Mouse (Mus musculus) small intestine, adult 2 months (tissue): ENCODE results near the gene Txn1. TPM values are rescaled to one million over a fixed set of nuclear protein-coding genes. Genes with fewer than 3 reads are reported as not detected.

Experiments used
- H3K27ac ChIP-seq: fragments of 200-500 bp; 2 replicates; pipeline ENCODE4 v1.5.1; 2012; ENCODE audit warnings: low read depth, low read length, control low read depth, inconsistent platforms; ENCODE audit not compliant: insufficient read depth
- H3K27me3 ChIP-seq: fragments of 200-500 bp; 2 replicates; pipeline ENCODE4 v1.6.1; 2012; ENCODE audit warnings: mild to moderate bottlenecking, moderate library complexity, low read length, inconsistent platforms; ENCODE audit not compliant: control insufficient read depth, insufficient read depth
- H3K36me3 ChIP-seq: fragments of 200-500 bp; 2 replicates; pipeline ENCODE4 v1.6.1; 2012; ENCODE audit warnings: mild to moderate bottlenecking, low read length, control low read depth, inconsistent platforms; ENCODE audit not compliant: control insufficient read depth, insufficient read depth
- H3K4me1 ChIP-seq: fragments of 200-500 bp; 2 replicates; pipeline ENCODE4 v1.6.1; 2012; ENCODE audit warnings: low read length, inconsistent platforms, mixed read lengths; ENCODE audit not compliant: control insufficient read depth, insufficient read depth, insufficient read length
- H3K4me3 ChIP-seq: fragments of 200-500 bp; 2 replicates; pipeline ENCODE4 v1.5.1; 2012; ENCODE audit warnings: low read depth, mild to moderate bottlenecking, control low read depth, inconsistent platforms, low read length, moderate library complexity
- CTCF ChIP-seq: fragments of 200-500 bp; IDR thresholded peaks from 2 replicates; pipeline ENCODE4 v1.5.1; 2012; ENCODE audit warnings: low read depth, mild to moderate bottlenecking, control low read depth, inconsistent platforms, low read length, moderate library complexity, mixed read lengths; ENCODE audit not compliant: insufficient replicate concordance, insufficient read length; ENCODE audit errors: extremely low read depth
- POLR2A ChIP-seq: fragments of 200-500 bp; IDR thresholded peaks from 2 replicates; pipeline ENCODE4 v1.6.1; 2012; ENCODE audit warnings: low read depth, mild to moderate bottlenecking, control low read depth, inconsistent platforms, low read length, moderate library complexity
- WGBS: fragments of 180-500 bp; shearing (Covaris S2); methylation state at CpG from one replicate; pipeline ENCODE4 v1.1.7; 2018; 5-methylcytosine and 5-hydroxymethylcytosine counted together
- polyA plus RNA-seq: library from polyadenylated mRNA; depleted of rRNA; stranded (reverse); fragments of >200 nt; gene quantifications from 2 replicates; pipeline ENCODE4 v1.2.3, GENCODE M21; 2012

The Txn1 gene
- polyA plus RNA-seq, 1 experiment: 181 TPM

DNA sequence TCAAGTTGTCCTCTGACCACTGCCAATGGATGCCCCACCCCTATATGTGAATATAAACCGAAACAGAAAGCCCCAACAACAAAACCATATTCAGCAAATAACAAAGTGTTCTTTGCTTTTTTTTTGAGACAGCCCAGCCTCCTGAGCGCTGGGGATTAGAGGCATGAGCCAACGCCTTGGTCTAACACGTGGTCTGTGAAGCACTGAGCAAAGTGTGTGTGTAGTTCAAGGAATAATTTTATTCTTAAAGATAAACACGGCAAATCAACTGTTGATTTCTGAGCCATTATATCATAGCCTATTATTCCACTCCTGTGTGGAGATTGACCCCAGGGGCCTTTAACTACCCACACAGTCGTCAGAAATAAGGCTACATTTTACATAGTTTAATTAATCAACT, 1.6 kb downstream of the Txn1 start:
- Histone ChIP-seq H3K4me3 (peak overlapping the region; percentile 89), H3K27me3 (no peaks in the 10 kb centered on the region), H3K36me3 (peaks cover 23% of the 10 kb centered on the region), H3K4me1 (peaks cover 27% of the 10 kb centered on the region; the same call in 1 of the 2 replicates), H3K27ac (peak overlapping the region; percentile 94)
- no peak for TF ChIP-seq CTCF
- no peak for TF ChIP-seq POLR2A
- 14% methylated on average over 6 of the region's 6 CpGs for WGBS

DNA sequence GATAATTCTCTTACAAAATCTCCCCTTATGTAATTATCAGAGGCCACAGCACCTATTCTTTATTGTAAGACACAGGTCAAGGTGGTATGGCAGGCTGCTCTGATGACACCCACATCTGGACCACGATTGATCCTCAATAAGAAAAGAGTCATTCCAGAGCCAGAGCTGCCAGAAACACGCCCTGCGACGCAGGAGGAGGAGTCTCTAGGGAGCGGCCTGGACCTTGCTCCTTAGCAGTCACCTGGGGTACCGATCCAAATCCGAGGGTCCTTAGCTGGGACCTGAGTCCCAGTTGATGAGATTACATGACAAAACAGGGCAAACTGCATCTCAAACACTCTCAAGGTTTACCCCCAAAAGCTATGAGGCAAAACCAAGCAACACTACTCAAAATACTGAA, 2.4 kb downstream of the Txn1 start:
- 32% methylated on average over 7 of the region's 7 CpGs for WGBS
- H3K4me3 ChIP-seq: peak overlapping the region; percentile 59
- no peaks in the 10 kb centered on the region for H3K27me3 ChIP-seq
- no peak for TF ChIP-seq CTCF
- TF ChIP-seq POLR2A: no peak
- H3K27ac ChIP-seq: peak overlapping the region; percentile 94
- peaks cover 31% of the 10 kb centered on the region for H3K36me3 ChIP-seq
- H3K4me1 ChIP-seq: peaks cover 25% of the 10 kb centered on the region; the same call in 1 of the 2 replicates

GRCm38 (mm10) chr4:57952891-57953290, 3.3 kb downstream of the Txn1 start:
- peaks cover 24% of the 10 kb centered on the region; the same call in 1 of the 2 replicates for H3K4me1 ChIP-seq
- H3K36me3 ChIP-seq: peaks cover 39% of the 10 kb centered on the region
- peak overlapping the region; percentile 91 for H3K27ac ChIP-seq
- no peak for TF ChIP-seq CTCF
- 52% methylated on average over 1 of the region's 1 CpGs for WGBS
- H3K4me3 ChIP-seq: no peak overlapping the region
- no peaks in the 10 kb centered on the region for H3K27me3 ChIP-seq

- Histone ChIP-seq H3K27ac (peak overlapping the region; percentile 91), H3K36me3 (peaks cover 42% of the 10 kb centered on the region), H3K27me3 (no peaks in the 10 kb centered on the region), H3K4me1 (peaks cover 22% of the 10 kb centered on the region; the same call in 1 of the 2 replicates), H3K4me3 (peak overlapping the region; percentile 43)
- TF ChIP-seq CTCF: no peak
- no peak for TF ChIP-seq POLR2A
- 51% methylated on average over 3 of the region's 3 CpGs for WGBS
Observed at GRCm38 (mm10) chr4:57952416-57952815, 3.8 kb downstream of the Txn1 start.

DNA sequence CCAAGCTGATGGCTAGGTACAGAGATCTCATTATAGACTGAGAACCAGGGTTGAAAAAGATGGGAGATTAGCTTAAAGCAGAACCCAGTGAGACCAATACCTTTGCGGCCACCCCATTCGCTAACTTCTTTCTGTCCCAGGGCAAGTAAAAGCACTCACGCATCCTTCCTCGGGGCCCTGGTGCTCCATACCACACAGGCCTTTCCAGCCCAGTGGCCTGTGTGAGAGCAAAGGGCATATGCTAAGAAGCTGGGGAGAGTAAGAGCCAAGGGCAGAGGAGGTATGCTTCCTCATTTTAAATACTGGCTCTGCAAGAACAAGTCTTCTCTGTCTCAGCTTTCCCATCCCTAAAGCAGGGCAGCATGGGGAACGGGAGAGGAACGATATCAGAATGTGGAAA, 6.3 kb downstream of the Txn1 start:
- 72% methylated on average over 6 of the region's 6 CpGs for WGBS
- H3K27me3 ChIP-seq: no peaks in the 10 kb centered on the region
- no peak for TF ChIP-seq POLR2A
- no peak for TF ChIP-seq CTCF
- H3K36me3 ChIP-seq: peaks cover 61% of the 10 kb centered on the region
- peaks cover 29% of the 10 kb centered on the region; the same call in 1 of the 2 replicates for H3K4me1 ChIP-seq
- no peak overlapping the region for H3K4me3 ChIP-seq
- peak overlapping the region; percentile 61 for H3K27ac ChIP-seq

GRCm38 (mm10) chr4:57947476-57947875, 8.7 kb downstream of the Txn1 start:
- 27% methylated on average over 4 of the region's 4 CpGs for WGBS
- Histone ChIP-seq H3K4me3 (no peak overlapping the region), H3K36me3 (peaks cover 77% of the 10 kb centered on the region), H3K4me1 (peaks cover 31% of the 10 kb centered on the region; the same call in 1 of the 2 replicates), H3K27me3 (no peaks in the 10 kb centered on the region), H3K27ac (peak overlapping the region; percentile 97)
- TF ChIP-seq CTCF (no peak), POLR2A (no peak)

DNA sequence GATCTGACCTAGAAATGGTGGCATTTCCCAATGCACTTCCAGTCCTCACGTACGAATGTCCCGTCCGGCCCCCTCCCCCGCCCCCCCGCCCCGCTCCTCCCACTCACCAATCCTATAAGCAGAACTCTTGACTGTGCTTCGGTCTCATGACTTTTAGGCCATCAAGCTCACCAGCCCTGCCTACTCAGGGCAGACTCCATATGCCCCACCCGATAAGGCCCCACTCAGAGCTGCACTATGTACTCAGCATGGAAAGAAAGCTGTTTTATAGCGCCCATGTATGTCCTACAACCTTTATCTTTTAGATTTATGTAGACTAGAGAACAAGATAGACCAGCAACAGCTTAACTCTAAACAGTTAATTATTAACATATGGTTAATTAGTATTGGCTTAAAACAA, 9.2 kb downstream of the Txn1 start:
- 22% methylated on average over 10 of the region's 10 CpGs for WGBS
- TF ChIP-seq POLR2A: no peak
- no peak for TF ChIP-seq CTCF
- Histone ChIP-seq H3K4me3 (no peak overlapping the region), H3K27me3 (no peaks in the 10 kb centered on the region), H3K4me1 (peaks cover 31% of the 10 kb centered on the region; the same call in 1 of the 2 replicates), H3K36me3 (peaks cover 77% of the 10 kb centered on the region), H3K27ac (peak overlapping the region; percentile 68)
